Mouse (Mus musculus): ENCODE results near the gene Ugt2a1. TPM values are rescaled to one million over a fixed set of nuclear protein-coding genes. Genes with fewer than 3 reads are reported as not detected.
"Not testable (repeated sequence)": the region's sequence is repeated elsewhere in the genome, so short reads cannot be mapped to it uniquely, and the experiment has no call there.

The Ugt2a1 gene
- polyA plus RNA-seq, 1 experiment from 2014 or later = not detected

- H3K27ac ChIP-seq (ENCODE audit: low read depth, low read length); H3K27me3 ChIP-seq (replicated peaks; ENCODE audit: control insufficient read depth, insufficient read depth, low read length); H3K4me3 ChIP-seq (ENCODE audit: low read depth, low read length); DNase-seq (ENCODE audit: low spot score); H3K4me2 ChIP-seq (ENCODE audit: low read length); ATAC-seq; H3K4me1 ChIP-seq (ENCODE audit: control insufficient read depth, insufficient read depth, low read length); H3K9me3 ChIP-seq (replicated peaks; ENCODE audit: control insufficient read depth, low read length); H3K9ac ChIP-seq (ENCODE audit: low read length); H3K36me3 ChIP-seq (ENCODE audit: control insufficient read depth, insufficient read depth, low read length): not testable (repeated sequence)
- WGBS = 81% methylated on average over 1 of the region's 1 CpGs
Observed at GRCm38 (mm10) chr5:87486706-87487105, 4.0 kb downstream of the Ugt2a1 start, which contains the start of gene Gm43638. Gene Gm43638 (minus strand): TSS chr5:87486806.

DNA sequence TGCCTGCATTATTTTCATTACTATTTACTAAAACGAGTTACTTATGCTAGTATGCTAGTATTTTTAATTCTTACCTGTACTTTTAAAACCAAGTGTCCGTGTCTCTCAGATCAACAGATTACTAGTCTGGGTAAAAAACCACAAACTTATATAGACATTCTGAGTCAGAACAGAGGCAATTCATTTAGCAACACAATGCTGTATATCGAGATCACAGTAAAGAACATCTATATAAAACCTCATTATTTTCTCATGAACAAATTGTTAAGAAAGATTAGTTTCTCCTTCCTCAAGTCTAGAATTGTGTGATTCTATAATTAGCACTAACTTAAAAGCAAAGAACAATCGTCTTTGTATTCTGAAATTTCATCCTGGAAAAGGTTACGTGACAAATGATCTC lies 8.5 kb downstream of the Ugt2a1 start, which contains the start of gene Ugt2a2:
TSS of gene Ugt2a2 (minus strand) at position 101 of the 400 bp plus-strand sequence.
- ATAC-seq (no peak), DNase-seq (ENCODE audit: low spot score) (no peak)
- H3K4me1 ChIP-seq (ENCODE audit: control insufficient read depth, insufficient read depth, low read length) = no peaks in the 10 kb centered on the region
- WGBS = 72% methylated on average over 5 of the region's 5 CpGs
- no peak within 1 kb of the TSS for H3K4me3 ChIP-seq (ENCODE audit: low read depth, low read length)
- no peak within 1 kb of the TSS for H3K27ac ChIP-seq (ENCODE audit: low read depth, low read length)
- no peak within 1 kb of the TSS for H3K9ac ChIP-seq (ENCODE audit: low read length)
- no peak within 1 kb of the TSS for H3K4me2 ChIP-seq (ENCODE audit: low read length)
- no peaks in the 10 kb centered on the region for H3K9me3 ChIP-seq (replicated peaks; ENCODE audit: control insufficient read depth, low read length)
- H3K27me3 ChIP-seq (replicated peaks; ENCODE audit: control insufficient read depth, insufficient read depth, low read length) = no peaks in the 10 kb centered on the region
- no peaks in the 10 kb centered on the region for H3K36me3 ChIP-seq (ENCODE audit: control insufficient read depth, insufficient read depth, low read length)

DNA sequence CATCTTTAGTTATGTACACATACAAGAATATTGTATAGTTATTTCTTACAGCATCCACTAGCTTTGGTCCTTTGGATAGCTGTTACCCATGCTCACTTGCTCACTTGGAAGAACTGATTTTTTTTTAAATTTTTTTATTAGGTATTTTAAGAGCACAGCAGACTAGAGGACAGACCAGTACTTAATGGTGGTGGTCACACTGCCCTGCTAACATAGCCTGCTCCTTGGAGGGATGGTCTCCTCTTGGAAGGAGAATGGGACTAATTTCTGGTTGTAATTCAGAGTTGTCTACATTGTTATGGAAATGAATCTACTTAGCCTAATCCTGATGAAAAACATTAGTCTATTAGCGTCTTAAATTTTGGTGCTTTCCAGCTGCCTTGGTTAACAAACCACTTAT lies 31.9 kb downstream of the Ugt2a1 start:
- no peak overlapping the region for H3K4me2 ChIP-seq (ENCODE audit: low read length)
- ATAC-seq (no peak), DNase-seq (ENCODE audit: low spot score) (peak; percentile 1)
- H3K9me3 ChIP-seq (replicated peaks; ENCODE audit: control insufficient read depth, low read length) = no peaks in the 10 kb centered on the region
- no peaks in the 10 kb centered on the region for H3K36me3 ChIP-seq (ENCODE audit: control insufficient read depth, insufficient read depth, low read length)
- no peaks in the 10 kb centered on the region for H3K27me3 ChIP-seq (replicated peaks; ENCODE audit: control insufficient read depth, insufficient read depth, low read length)
- no peak overlapping the region for H3K9ac ChIP-seq (ENCODE audit: low read length)
- H3K4me3 ChIP-seq (ENCODE audit: low read depth, low read length) = no peak overlapping the region
- no peaks in the 10 kb centered on the region for H3K4me1 ChIP-seq (ENCODE audit: control insufficient read depth, insufficient read depth, low read length)
- no peak overlapping the region for H3K27ac ChIP-seq (ENCODE audit: low read depth, low read length)
- WGBS = 2% methylated on average over 1 of the region's 1 CpGs

DNA sequence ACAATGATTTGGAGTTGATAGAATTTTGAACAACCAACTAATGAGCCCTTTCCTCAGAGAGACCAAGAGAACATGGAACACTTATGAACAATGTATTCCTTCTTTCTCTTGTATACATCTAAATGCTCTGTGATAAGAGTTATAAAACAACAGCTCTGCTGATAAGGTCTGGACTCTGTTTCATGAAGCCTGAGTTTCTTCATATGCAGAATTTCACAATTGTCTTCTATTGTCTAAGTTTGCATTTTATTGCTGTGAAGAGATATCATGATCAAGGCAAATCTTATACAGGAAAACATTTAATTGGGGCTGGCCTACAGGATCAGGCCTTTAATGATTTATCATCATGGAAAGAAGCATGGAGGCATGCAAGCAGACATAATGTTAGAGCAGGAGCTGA lies 33.0 kb downstream of the Ugt2a1 start:
- H3K4me2 ChIP-seq (ENCODE audit: low read length) = no peak overlapping the region
- H3K4me1 ChIP-seq (ENCODE audit: control insufficient read depth, insufficient read depth, low read length) = no peaks in the 10 kb centered on the region
- no peak overlapping the region for H3K4me3 ChIP-seq (ENCODE audit: low read depth, low read length)
- H3K27ac ChIP-seq (ENCODE audit: low read depth, low read length) = no peak overlapping the region
- no peaks in the 10 kb centered on the region for H3K9me3 ChIP-seq (replicated peaks; ENCODE audit: control insufficient read depth, low read length)
- DNase-seq (ENCODE audit: low spot score) (no peak), ATAC-seq (no peak)
- H3K27me3 ChIP-seq (replicated peaks; ENCODE audit: control insufficient read depth, insufficient read depth, low read length) = no peaks in the 10 kb centered on the region
- H3K36me3 ChIP-seq (ENCODE audit: control insufficient read depth, insufficient read depth, low read length) = no peaks in the 10 kb centered on the region
- H3K9ac ChIP-seq (ENCODE audit: low read length) = no peak overlapping the region

- Histone ChIP-seq H3K9me3 (replicated peaks; ENCODE audit: control insufficient read depth, low read length) (no peaks in the 10 kb centered on the region), H3K4me2 (ENCODE audit: low read length) (no peak overlapping the region), H3K4me1 (ENCODE audit: control insufficient read depth, insufficient read depth, low read length) (no peaks in the 10 kb centered on the region), H3K9ac (ENCODE audit: low read length) (no peak overlapping the region), H3K27ac (ENCODE audit: low read depth, low read length) (no peak overlapping the region), H3K27me3 (replicated peaks; ENCODE audit: control insufficient read depth, insufficient read depth, low read length) (no peaks in the 10 kb centered on the region), H3K36me3 (ENCODE audit: control insufficient read depth, insufficient read depth, low read length) (no peaks in the 10 kb centered on the region), H3K4me3 (ENCODE audit: low read depth, low read length) (no peak overlapping the region)
- ATAC-seq = no peak
- 95% methylated on average over 3 of the region's 3 CpGs for WGBS
- DNase-seq (ENCODE audit: low spot score) = no peak
Observed at GRCm38 (mm10) chr5:87456216-87456850, 34.3 kb downstream of the Ugt2a1 start.

DNA sequence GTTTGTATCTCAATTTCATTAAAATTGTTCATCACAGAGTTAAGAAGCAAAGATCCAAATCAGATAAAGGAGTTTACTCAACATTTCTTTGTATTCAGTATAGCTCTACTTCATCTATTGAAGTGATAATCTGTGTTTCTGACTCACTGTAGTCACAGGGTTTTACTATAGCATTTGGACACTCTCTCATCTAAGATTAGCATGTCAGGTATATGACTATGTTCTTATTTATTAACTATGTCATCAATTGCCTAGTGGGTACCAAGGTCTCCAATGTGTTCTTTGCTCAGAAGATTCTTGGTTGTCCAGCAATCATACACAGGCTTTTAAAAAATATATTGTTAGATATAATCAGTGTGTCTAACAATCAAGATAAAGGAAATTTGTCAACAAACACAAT lies 35.2 kb downstream of the Ugt2a1 start:
- no peak overlapping the region for H3K4me2 ChIP-seq (ENCODE audit: low read length)
- no peaks in the 10 kb centered on the region for H3K9me3 ChIP-seq (replicated peaks; ENCODE audit: control insufficient read depth, low read length)
- H3K9ac ChIP-seq (ENCODE audit: low read length) = no peak overlapping the region
- H3K36me3 ChIP-seq (ENCODE audit: control insufficient read depth, insufficient read depth, low read length) = no peaks in the 10 kb centered on the region
- H3K4me1 ChIP-seq (ENCODE audit: control insufficient read depth, insufficient read depth, low read length) = no peaks in the 10 kb centered on the region
- no peak overlapping the region for H3K27ac ChIP-seq (ENCODE audit: low read depth, low read length)
- no peaks in the 10 kb centered on the region for H3K27me3 ChIP-seq (replicated peaks; ENCODE audit: control insufficient read depth, insufficient read depth, low read length)
- ATAC-seq (no peak), DNase-seq (ENCODE audit: low spot score) (no peak)
- no peak overlapping the region for H3K4me3 ChIP-seq (ENCODE audit: low read depth, low read length)

DNA sequence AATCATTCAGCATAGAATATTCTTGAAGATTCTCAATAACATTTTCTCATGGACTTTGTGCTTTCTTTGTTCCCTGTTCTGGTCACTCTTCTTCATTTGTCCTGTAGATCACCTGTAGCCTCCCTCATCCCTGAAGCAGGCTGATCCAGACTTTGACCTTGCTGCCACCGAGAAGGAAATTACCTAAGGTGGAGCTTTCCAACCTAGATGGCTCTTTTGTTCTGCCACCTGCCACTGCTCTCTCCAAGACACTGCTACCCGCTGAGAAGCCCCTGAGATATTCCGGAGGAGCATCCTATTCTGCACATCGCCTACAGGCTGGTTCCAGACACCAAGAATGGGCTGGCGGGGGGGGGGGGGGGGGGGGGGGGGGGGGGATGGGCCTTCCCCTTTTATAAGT lies 38.2 kb downstream of the Ugt2a1 start:
- H3K4me2 ChIP-seq (ENCODE audit: low read length); H3K4me3 ChIP-seq (ENCODE audit: low read depth, low read length); DNase-seq (ENCODE audit: low spot score); H3K4me1 ChIP-seq (ENCODE audit: control insufficient read depth, insufficient read depth, low read length); H3K36me3 ChIP-seq (ENCODE audit: control insufficient read depth, insufficient read depth, low read length); H3K9ac ChIP-seq (ENCODE audit: low read length); ATAC-seq; H3K27me3 ChIP-seq (replicated peaks; ENCODE audit: control insufficient read depth, insufficient read depth, low read length); H3K9me3 ChIP-seq (replicated peaks; ENCODE audit: control insufficient read depth, low read length); H3K27ac ChIP-seq (ENCODE audit: low read depth, low read length): not testable (repeated sequence)
- 74% methylated on average over 4 of the region's 5 CpGs for WGBS

GRCm38 (mm10) chr5:87436264-87436663 lies 54.4 kb downstream of the Ugt2a1 start:
- Histone ChIP-seq H3K36me3 (ENCODE audit: control insufficient read depth, insufficient read depth, low read length) (no peaks in the 10 kb centered on the region), H3K9ac (ENCODE audit: low read length) (no peak overlapping the region), H3K4me1 (ENCODE audit: control insufficient read depth, insufficient read depth, low read length) (no peaks in the 10 kb centered on the region), H3K4me3 (ENCODE audit: low read depth, low read length) (no peak overlapping the region), H3K27ac (ENCODE audit: low read depth, low read length) (no peak overlapping the region), H3K9me3 (replicated peaks; ENCODE audit: control insufficient read depth, low read length) (no peaks in the 10 kb centered on the region), H3K27me3 (replicated peaks; ENCODE audit: control insufficient read depth, insufficient read depth, low read length) (no peaks in the 10 kb centered on the region), H3K4me2 (ENCODE audit: low read length) (no peak overlapping the region)
- WGBS = 47% methylated on average over 3 of the region's 3 CpGs
- DNase-seq (ENCODE audit: low spot score) = peak; percentile 28
- ATAC-seq = no peak

DNA sequence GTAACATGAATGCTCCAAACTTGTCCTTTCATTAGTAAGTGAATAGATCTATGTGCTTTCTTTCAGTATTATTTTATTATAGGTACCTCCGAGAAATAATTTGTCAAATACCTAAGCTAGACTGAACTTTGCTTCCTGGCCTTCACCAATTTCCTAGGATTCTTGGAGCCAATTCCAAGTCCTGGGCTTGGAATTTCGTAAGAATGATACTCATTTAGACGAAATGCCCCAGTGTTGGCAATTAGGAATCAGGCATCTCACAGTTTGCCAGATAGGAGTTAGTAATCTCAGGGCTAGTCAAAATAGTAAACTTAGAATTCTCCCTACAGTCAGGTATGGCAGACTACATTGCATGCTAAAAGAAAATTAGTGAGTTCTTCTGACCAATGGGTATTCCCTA lies 65.0 kb downstream of the Ugt2a1 start:
- Histone ChIP-seq H3K27me3 (replicated peaks; ENCODE audit: control insufficient read depth, insufficient read depth, low read length) (no peaks in the 10 kb centered on the region), H3K9me3 (replicated peaks; ENCODE audit: control insufficient read depth, low read length) (no peaks in the 10 kb centered on the region), H3K4me3 (ENCODE audit: low read depth, low read length) (no peak overlapping the region), H3K36me3 (ENCODE audit: control insufficient read depth, insufficient read depth, low read length) (no peaks in the 10 kb centered on the region), H3K4me1 (ENCODE audit: control insufficient read depth, insufficient read depth, low read length) (no peaks in the 10 kb centered on the region), H3K4me2 (ENCODE audit: low read length) (no peak overlapping the region), H3K9ac (ENCODE audit: low read length) (no peak overlapping the region), H3K27ac (ENCODE audit: low read depth, low read length) (no peak overlapping the region)
- DNase-seq (ENCODE audit: low spot score) (no peak), ATAC-seq (no peak)
- WGBS = 85% methylated on average over 3 of the region's 3 CpGs
